Mouse (Mus musculus): ENCODE data around the gene Hcn1.
"Not testable (repeated sequence)": the region's sequence is repeated elsewhere in the genome, so short reads cannot be mapped to it uniquely, and the experiment has no call there.

Gene Hcn1

GRCm38 (mm10) chr13:117880471-117881225 lies 278.5 kb downstream of the Hcn1 start:
- no peak for DNase-seq

GRCm38 (mm10) chr13:117892076-117892475 lies 290.0 kb downstream of the Hcn1 start:
- no peak for DNase-seq

- DNase-seq = peak; percentile 1
Measured at GRCm38 (mm10) chr13:117898052-117898451, 295.9 kb downstream of the Hcn1 start.

- DNase-seq = no peak
Measured at GRCm38 (mm10) chr13:117907801-117908200, 305.7 kb downstream of the Hcn1 start.

GRCm38 (mm10) chr13:117929734-117930133 lies 327.6 kb downstream of the Hcn1 start:
- DNase-seq = no peak

GRCm38 (mm10) chr13:117931746-117932145 lies 329.6 kb downstream of the Hcn1 start:
- peak; percentile 10 for DNase-seq

GRCm38 (mm10) chr13:117938761-117939160 lies 336.6 kb downstream of the Hcn1 start:
- DNase-seq = no peak

- DNase-seq = no peak
Measured at GRCm38 (mm10) chr13:117940536-117941280, 338.6 kb downstream of the Hcn1 start.

GRCm38 (mm10) chr13:117946843-117947242 lies 344.7 kb downstream of the Hcn1 start:
- DNase-seq = no peak

GRCm38 (mm10) chr13:117947704-117948376 lies 345.7 kb downstream of the Hcn1 start:
- DNase-seq = no peak

GRCm38 (mm10) chr13:117958496-117959421 lies 356.6 kb downstream of the Hcn1 start:
- DNase-seq = no peak

GRCm38 (mm10) chr13:117964620-117965019 lies 362.5 kb downstream of the Hcn1 start:
- no peak for DNase-seq

- no peak for DNase-seq
Measured at GRCm38 (mm10) chr13:117975382-117975781, 373.3 kb downstream of the Hcn1 start.

- no peak for DNase-seq
Measured at GRCm38 (mm10) chr13:117975823-117976222, 373.7 kb downstream of the Hcn1 start.

- DNase-seq = no peak
Measured at GRCm38 (mm10) chr13:117984339-117984738, 382.2 kb downstream of the Hcn1 start.

GRCm38 (mm10) chr13:117999767-118000488 lies 397.8 kb downstream of the Hcn1 start:
- DNase-seq = no peak

- DNase-seq = no peak
Measured at GRCm38 (mm10) chr13:118000538-118000937, 398.4 kb downstream of the Hcn1 start.

- DNase-seq = no peak
Measured at GRCm38 (mm10) chr13:118021176-118021575, 419.1 kb downstream of the Hcn1 start.

- DNase-seq = not testable (repeated sequence)
Measured at GRCm38 (mm10) chr13:118022891-118023290, 420.8 kb downstream of the Hcn1 start.

GRCm38 (mm10) chr13:118023381-118023780 lies 421.3 kb downstream of the Hcn1 start:
- DNase-seq = no peak

- no peak for DNase-seq
Measured at GRCm38 (mm10) chr13:118026510-118026909, 424.4 kb downstream of the Hcn1 start.

- peak; percentile 25 for DNase-seq
Measured at GRCm38 (mm10) chr13:118027868-118028267, 425.7 kb downstream of the Hcn1 start.
